Mouse (Mus musculus): ENCODE measurements at regions not wholly inside any gene's neighbourhood (a gene's known extent, or its start where the extent isn't known, plus 50 kb on each side); places are given as distances from the start of the nearest gene placed in this dataset.
A peak's percentile ranks its signal among the peaks of the same experiment; 100 is the strongest.
"Not testable (repeated sequence)": the region's sequence is repeated elsewhere in the genome, so short reads cannot be mapped to it uniquely, and the experiment has no call there.

DNA sequence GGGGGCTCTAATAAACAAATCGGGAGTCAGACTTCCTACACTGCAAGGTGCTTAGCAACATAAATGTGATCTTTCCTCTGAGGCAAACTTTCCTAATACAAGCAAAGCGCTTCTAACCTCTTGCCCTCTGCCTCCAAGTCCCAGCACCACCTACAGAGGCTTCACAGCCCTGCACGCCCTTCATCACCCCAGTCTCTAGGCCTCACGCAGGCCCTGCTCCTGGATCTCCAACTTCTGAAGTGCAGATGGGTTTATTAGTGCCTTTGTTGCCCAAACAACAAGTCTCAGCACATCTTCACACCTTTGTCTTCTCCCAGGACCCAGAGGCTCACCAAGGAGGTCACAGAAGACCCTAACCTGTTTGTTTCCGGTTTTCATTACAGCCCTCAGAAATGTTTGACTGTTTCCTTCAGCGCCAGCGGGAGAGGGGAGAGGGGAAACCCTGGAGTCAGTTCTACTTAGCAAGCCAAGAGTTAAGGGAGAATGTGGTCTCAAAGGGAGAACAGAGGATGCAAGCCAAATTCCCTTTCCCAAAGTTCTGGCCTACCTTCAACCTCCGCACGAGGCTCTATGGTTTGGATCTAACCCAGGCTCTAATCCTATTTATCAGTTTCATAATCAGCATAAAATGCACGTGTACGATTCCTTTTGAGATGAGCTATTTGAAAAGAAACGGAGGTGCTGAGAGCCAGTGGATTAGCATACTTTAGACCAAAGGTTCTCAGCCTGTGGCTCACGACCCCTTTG is 244.9 kb upstream of the Smim15 start:
- Histone ChIP-seq H3K9ac (replicated peaks; ENCODE audit: low read depth, low read length) (no peak overlapping the region), H3K36me3 (ENCODE audit: control insufficient read depth, insufficient read depth) (no peaks in the 10 kb centered on the region), H3K4me2 (ENCODE audit: low read length) (no peak overlapping the region), H3K4me1 (replicated peaks; ENCODE audit: control insufficient read depth, insufficient read depth, low read length) (peaks cover 24% of the 10 kb centered on the region), H3K27ac (ENCODE audit: low read length) (no peak overlapping the region), H3K4me3 (replicated peaks; ENCODE audit: low read length) (no peak overlapping the region), H3K9me3 (ENCODE audit: control insufficient read depth, low read length) (no peaks in the 10 kb centered on the region), H3K27me3 (replicated peaks; ENCODE audit: control insufficient read depth, insufficient read depth, low read length) (no peaks in the 10 kb centered on the region)
- ATAC-seq, result no peak
- WGBS, result 25% methylated on average over 13 of the region's 13 CpGs

GRCm38 (mm10) chr13:107798144-107798543 is 246.1 kb upstream of the Smim15 start:
- H3K4me1 ChIP-seq (replicated peaks; ENCODE audit: control insufficient read depth, insufficient read depth, low read length), result peaks cover 31% of the 10 kb centered on the region
- WGBS, result 59% methylated on average over 7 of the region's 7 CpGs
- H3K9me3 ChIP-seq (ENCODE audit: control insufficient read depth, low read length), result no peaks in the 10 kb centered on the region
- no peak overlapping the region for H3K9ac ChIP-seq (replicated peaks; ENCODE audit: low read depth, low read length)
- no peak for ATAC-seq
- H3K27ac ChIP-seq (ENCODE audit: low read length), result no peak overlapping the region
- no peaks in the 10 kb centered on the region for H3K36me3 ChIP-seq (ENCODE audit: control insufficient read depth, insufficient read depth)
- no peak overlapping the region for H3K4me2 ChIP-seq (ENCODE audit: low read length)
- no peaks in the 10 kb centered on the region for H3K27me3 ChIP-seq (replicated peaks; ENCODE audit: control insufficient read depth, insufficient read depth, low read length)
- H3K4me3 ChIP-seq (replicated peaks; ENCODE audit: low read length), result no peak overlapping the region

DNA sequence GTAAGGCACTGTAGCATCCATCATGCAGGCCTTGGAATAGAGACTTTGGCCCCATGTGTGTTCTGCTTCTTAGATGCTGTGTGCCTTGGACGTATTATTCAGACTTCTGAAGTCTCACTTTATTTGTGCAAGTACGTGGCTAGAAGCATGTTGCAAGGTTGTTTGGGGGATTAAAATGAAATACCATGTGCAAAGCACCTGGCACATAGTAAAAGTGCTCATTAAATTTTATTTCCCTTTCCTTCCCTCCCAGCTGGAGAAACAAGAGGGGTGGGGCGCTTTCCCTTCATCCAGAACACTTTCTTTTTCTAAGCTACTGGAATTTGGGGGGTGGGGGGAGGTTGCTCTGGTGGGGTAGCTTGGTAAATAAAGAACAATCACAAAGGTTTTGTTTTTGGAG is 248.7 kb upstream of the Smim15 start:
- H3K4me2 ChIP-seq (ENCODE audit: low read length), result no peak overlapping the region
- 51% methylated on average over 3 of the region's 3 CpGs for WGBS
- peaks cover 40% of the 10 kb centered on the region for H3K4me1 ChIP-seq (replicated peaks; ENCODE audit: control insufficient read depth, insufficient read depth, low read length)
- ATAC-seq, result no peak
- no peaks in the 10 kb centered on the region for H3K9me3 ChIP-seq (ENCODE audit: control insufficient read depth, low read length)
- no peaks in the 10 kb centered on the region for H3K27me3 ChIP-seq (replicated peaks; ENCODE audit: control insufficient read depth, insufficient read depth, low read length)
- H3K27ac ChIP-seq (ENCODE audit: low read length), result no peak overlapping the region
- H3K4me3 ChIP-seq (replicated peaks; ENCODE audit: low read length), result no peak overlapping the region
- no peak overlapping the region for H3K9ac ChIP-seq (replicated peaks; ENCODE audit: low read depth, low read length)
- no peaks in the 10 kb centered on the region for H3K36me3 ChIP-seq (ENCODE audit: control insufficient read depth, insufficient read depth)

DNA sequence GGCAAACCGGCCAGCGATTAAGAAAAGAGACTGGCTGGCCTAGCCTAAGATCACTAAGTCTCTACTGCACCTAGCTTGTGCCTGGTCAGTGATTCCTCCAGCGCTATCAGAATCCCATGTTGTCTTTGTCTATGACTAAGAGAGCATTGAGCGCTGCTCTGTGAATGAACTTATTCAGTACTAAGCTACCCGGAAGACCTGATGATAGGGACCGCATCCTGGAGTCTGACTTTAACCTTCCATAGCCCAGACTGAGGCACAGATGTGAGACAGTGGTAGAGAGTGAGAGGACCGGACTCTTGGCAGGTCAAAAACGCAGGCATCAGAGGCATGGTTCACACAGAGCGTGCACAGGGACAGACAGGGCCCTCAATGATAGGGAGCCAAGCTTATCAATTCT is 252.5 kb upstream of the Smim15 start:
- no peak for ATAC-seq
- Histone ChIP-seq H3K27me3 (replicated peaks; ENCODE audit: control insufficient read depth, insufficient read depth, low read length) (no peaks in the 10 kb centered on the region), H3K4me1 (replicated peaks; ENCODE audit: control insufficient read depth, insufficient read depth, low read length) (peaks cover 25% of the 10 kb centered on the region), H3K4me3 (replicated peaks; ENCODE audit: low read length) (no peak overlapping the region), H3K9me3 (ENCODE audit: control insufficient read depth, low read length) (no peaks in the 10 kb centered on the region), H3K9ac (replicated peaks; ENCODE audit: low read depth, low read length) (0 out of 2 replicates have a peak overlapping the region, but pooled peaks have one; percentile 7), H3K27ac (ENCODE audit: low read length) (no peak overlapping the region), H3K4me2 (ENCODE audit: low read length) (no peak overlapping the region), H3K36me3 (ENCODE audit: control insufficient read depth, insufficient read depth) (no peaks in the 10 kb centered on the region; the same call in 1 of the 2 replicates)
- WGBS, result 77% methylated on average over 9 of the region's 9 CpGs

DNA sequence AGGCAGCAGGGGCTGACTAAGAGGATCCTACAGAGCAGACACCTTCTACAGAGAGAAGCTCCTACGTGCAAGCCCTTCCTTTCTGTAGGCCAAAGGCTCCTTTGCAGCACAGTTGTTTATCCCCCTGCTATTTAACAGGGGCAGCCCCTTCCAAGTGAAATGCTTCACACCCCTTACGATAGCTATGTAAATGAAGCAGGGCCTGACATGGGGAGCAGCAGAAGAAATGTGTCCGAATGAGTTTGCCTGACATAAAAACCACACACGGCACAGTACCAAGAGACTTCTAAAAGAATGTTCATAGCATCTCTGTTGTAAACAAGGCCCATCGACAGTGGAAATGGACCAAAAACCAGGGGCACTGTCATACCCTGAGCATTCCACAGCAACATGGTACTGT is 259.3 kb upstream of the Smim15 start:
- Histone ChIP-seq H3K27ac (ENCODE audit: low read length) (no peak overlapping the region), H3K27me3 (replicated peaks; ENCODE audit: control insufficient read depth, insufficient read depth, low read length) (no peaks in the 10 kb centered on the region), H3K9ac (replicated peaks; ENCODE audit: low read depth, low read length) (no peak overlapping the region), H3K4me3 (replicated peaks; ENCODE audit: low read length) (no peak overlapping the region), H3K36me3 (ENCODE audit: control insufficient read depth, insufficient read depth) (no peaks in the 10 kb centered on the region; the same call in none of the 2 replicates), H3K4me2 (ENCODE audit: low read length) (no peak overlapping the region), H3K4me1 (replicated peaks; ENCODE audit: control insufficient read depth, insufficient read depth, low read length) (peaks cover 5% of the 10 kb centered on the region; the same call in 1 of the 2 replicates), H3K9me3 (ENCODE audit: control insufficient read depth, low read length) (no peaks in the 10 kb centered on the region)
- ATAC-seq, result no peak
- WGBS, result 69% methylated on average over 5 of the region's 5 CpGs

DNA sequence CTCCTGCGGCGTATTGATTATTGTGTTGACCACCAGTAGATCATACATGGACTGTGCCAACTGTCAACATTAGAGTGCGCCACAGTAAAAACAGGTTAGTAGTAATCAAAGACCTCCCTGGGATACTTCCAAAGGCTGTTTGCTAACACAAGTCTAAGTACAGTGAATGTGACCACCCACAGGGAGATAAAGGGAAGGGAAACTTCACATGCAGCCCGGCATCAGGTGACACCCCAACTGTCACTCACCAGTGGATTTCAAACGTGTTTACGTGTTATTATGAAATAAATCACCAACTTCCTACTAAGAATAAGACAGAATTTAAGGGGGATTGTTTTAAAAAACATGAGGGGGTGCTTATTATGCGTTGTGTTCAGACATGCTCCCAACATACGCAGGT is 262.5 kb upstream of the Smim15 start:
- no peaks in the 10 kb centered on the region for H3K27me3 ChIP-seq (replicated peaks; ENCODE audit: control insufficient read depth, insufficient read depth, low read length)
- no peak overlapping the region for H3K27ac ChIP-seq (ENCODE audit: low read length)
- H3K4me1 ChIP-seq (replicated peaks; ENCODE audit: control insufficient read depth, insufficient read depth, low read length), result no peaks in the 10 kb centered on the region
- no peak for ATAC-seq
- no peaks in the 10 kb centered on the region for H3K9me3 ChIP-seq (ENCODE audit: control insufficient read depth, low read length)
- H3K4me3 ChIP-seq (replicated peaks; ENCODE audit: low read length), result no peak overlapping the region
- H3K36me3 ChIP-seq (ENCODE audit: control insufficient read depth, insufficient read depth), result no peaks in the 10 kb centered on the region; the same call in 1 of the 2 replicates
- H3K4me2 ChIP-seq (ENCODE audit: low read length), result no peak overlapping the region
- no peak overlapping the region for H3K9ac ChIP-seq (replicated peaks; ENCODE audit: low read depth, low read length)
- WGBS, result 86% methylated on average over 8 of the region's 8 CpGs

GRCm38 (mm10) chr13:107781221-107781620 is 263.0 kb upstream of the Smim15 start:
- Histone ChIP-seq H3K4me1 (replicated peaks; ENCODE audit: control insufficient read depth, insufficient read depth, low read length) (no peaks in the 10 kb centered on the region), H3K27me3 (replicated peaks; ENCODE audit: control insufficient read depth, insufficient read depth, low read length) (no peaks in the 10 kb centered on the region), H3K36me3 (ENCODE audit: control insufficient read depth, insufficient read depth) (no peaks in the 10 kb centered on the region; the same call in 1 of the 2 replicates), H3K9me3 (ENCODE audit: control insufficient read depth, low read length) (no peaks in the 10 kb centered on the region), H3K4me2 (ENCODE audit: low read length) (no peak overlapping the region), H3K9ac (replicated peaks; ENCODE audit: low read depth, low read length) (no peak overlapping the region), H3K4me3 (replicated peaks; ENCODE audit: low read length) (no peak overlapping the region), H3K27ac (ENCODE audit: low read length) (no peak overlapping the region)
- 97% methylated on average over 2 of the region's 2 CpGs for WGBS
- no peak for ATAC-seq

GRCm38 (mm10) chr13:107779591-107779990 is 264.7 kb upstream of the Smim15 start:
- no peak for ATAC-seq
- Histone ChIP-seq H3K4me2 (ENCODE audit: low read length) (no peak overlapping the region), H3K4me3 (replicated peaks; ENCODE audit: low read length) (no peak overlapping the region), H3K9ac (replicated peaks; ENCODE audit: low read depth, low read length) (no peak overlapping the region), H3K9me3 (ENCODE audit: control insufficient read depth, low read length) (no peaks in the 10 kb centered on the region), H3K27me3 (replicated peaks; ENCODE audit: control insufficient read depth, insufficient read depth, low read length) (no peaks in the 10 kb centered on the region), H3K4me1 (replicated peaks; ENCODE audit: control insufficient read depth, insufficient read depth, low read length) (no peaks in the 10 kb centered on the region), H3K27ac (ENCODE audit: low read length) (no peak overlapping the region), H3K36me3 (ENCODE audit: control insufficient read depth, insufficient read depth) (no peaks in the 10 kb centered on the region; the same call in 1 of the 2 replicates)
- 85% methylated on average over 4 of the region's 4 CpGs for WGBS

GRCm38 (mm10) chr13:107774499-107774898 is 269.7 kb upstream of the Smim15 start:
- ATAC-seq; H3K9ac ChIP-seq (replicated peaks; ENCODE audit: low read depth, low read length): not testable (repeated sequence)
- WGBS, result 95% methylated on average over 19 of the region's 19 CpGs

More at GRCm38 (mm10) chr13:107774499-107774898, 269.7 kb upstream of the Smim15 start:
- not testable (repeated sequence) for H3K36me3 ChIP-seq (ENCODE audit: control insufficient read depth, insufficient read depth); H3K27ac ChIP-seq (ENCODE audit: low read length); H3K9me3 ChIP-seq (ENCODE audit: control insufficient read depth, low read length); H3K27me3 ChIP-seq (replicated peaks; ENCODE audit: control insufficient read depth, insufficient read depth, low read length); H3K4me2 ChIP-seq (ENCODE audit: low read length); H3K4me3 ChIP-seq (replicated peaks; ENCODE audit: low read length); H3K4me1 ChIP-seq (replicated peaks; ENCODE audit: control insufficient read depth, insufficient read depth, low read length)
